Mouse (Mus musculus) spleen, adult 2 months (tissue): ENCODE data around the gene Gucy1a1.

ENCODE experiments used
- CTCF ChIP-seq: fragments of 200-500 bp; IDR thresholded peaks from 2 replicates; pipeline ENCODE4 v1.5.1; 2011; ENCODE audit warnings: mild to moderate bottlenecking, inconsistent platforms; ENCODE audit not compliant: insufficient read depth, insufficient read length, insufficient replicate concordance; ENCODE audit errors: extremely low read depth
- POLR2A ChIP-seq: fragments of 200-500 bp; IDR thresholded peaks from 2 replicates; pipeline ENCODE4 v1.6.1; 2011; ENCODE audit warnings: low read depth, low read length, inconsistent platforms

- TF ChIP-seq CTCF (no peak), POLR2A (no peak)
These were observed 77.8 kb downstream of the Gucy1a1 start for GRCm38 (mm10) chr3:82067830-82068229.
